Mouse (Mus musculus): ENCODE measurements at regions not wholly inside any gene's neighbourhood (a gene's known extent, or its start where the extent isn't known, plus 50 kb on each side); places are given as distances from the start of the nearest gene placed in this dataset.

GRCm38 (mm10) chr3:58057064-58057396 is 209.2 kb upstream of the Pfn2 start:
- in situ Hi-C loops (cut with MboI; ENCODE audit: unreplicated experiment in 2 of 2): no loop called here

DNA sequence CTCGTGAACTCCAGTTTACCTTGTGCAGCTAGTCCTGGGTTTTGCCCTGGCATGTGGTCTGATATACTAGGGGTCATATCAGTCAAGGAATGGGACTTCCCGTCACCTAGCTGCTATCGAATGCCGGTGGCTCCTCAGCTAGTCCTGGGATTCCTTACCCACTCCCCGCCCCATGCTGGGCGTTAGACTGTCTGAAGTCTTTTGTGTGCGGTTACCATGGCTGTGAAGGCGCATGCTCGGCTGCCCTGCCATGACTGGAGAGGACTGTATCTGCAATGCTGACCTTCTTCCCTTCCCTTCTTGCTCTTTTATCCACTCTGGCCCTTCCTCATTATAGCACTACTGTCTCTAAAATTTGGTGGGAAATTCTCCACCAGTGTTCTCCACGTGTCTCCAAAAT is 210.3 kb upstream of the Pfn2 start:
- in situ Hi-C loops (cut with MboI; ENCODE audit: unreplicated experiment in 2 of 2): no loop called here

DNA sequence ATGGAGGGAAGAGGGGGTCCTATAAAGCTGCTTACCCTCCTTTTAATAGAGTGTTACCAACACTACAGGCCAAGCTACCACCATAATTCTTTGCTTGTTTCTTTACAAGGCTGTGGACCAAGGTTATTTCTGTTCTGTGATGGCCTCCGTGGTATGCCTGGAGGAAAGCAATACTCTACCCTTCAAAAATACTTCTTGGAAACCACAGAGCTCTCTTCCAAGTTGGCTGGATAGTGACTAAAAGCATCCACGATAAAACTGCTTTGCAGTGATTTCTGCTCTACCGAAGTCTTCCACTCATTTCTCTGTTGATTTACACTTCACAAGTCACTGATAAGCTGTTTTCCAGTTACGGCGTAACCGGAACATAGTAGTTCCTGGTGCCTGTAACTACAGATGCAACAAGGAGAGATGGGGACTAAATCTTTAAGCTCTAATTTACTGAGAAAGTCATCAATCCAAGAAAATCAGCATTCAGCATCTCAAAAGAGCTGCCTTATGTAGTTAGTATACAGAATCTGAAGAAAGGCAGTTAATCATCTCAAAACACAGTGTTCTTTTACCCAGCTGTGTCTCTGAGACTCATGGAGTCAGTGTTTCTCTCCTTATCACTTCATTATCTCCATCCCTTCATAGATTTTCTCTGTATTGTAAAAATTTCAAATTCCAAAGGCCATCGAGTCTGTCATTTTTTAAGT is 216.1 kb upstream of the Pfn2 start:
- in situ Hi-C loops (cut with MboI; ENCODE audit: unreplicated experiment in 2 of 2): no loop called here

GRCm38 (mm10) chr3:58071574-58071973 is 223.7 kb upstream of the Pfn2 start:
- in situ Hi-C loops (cut with MboI; ENCODE audit: unreplicated experiment in 2 of 2): no loop called here

DNA sequence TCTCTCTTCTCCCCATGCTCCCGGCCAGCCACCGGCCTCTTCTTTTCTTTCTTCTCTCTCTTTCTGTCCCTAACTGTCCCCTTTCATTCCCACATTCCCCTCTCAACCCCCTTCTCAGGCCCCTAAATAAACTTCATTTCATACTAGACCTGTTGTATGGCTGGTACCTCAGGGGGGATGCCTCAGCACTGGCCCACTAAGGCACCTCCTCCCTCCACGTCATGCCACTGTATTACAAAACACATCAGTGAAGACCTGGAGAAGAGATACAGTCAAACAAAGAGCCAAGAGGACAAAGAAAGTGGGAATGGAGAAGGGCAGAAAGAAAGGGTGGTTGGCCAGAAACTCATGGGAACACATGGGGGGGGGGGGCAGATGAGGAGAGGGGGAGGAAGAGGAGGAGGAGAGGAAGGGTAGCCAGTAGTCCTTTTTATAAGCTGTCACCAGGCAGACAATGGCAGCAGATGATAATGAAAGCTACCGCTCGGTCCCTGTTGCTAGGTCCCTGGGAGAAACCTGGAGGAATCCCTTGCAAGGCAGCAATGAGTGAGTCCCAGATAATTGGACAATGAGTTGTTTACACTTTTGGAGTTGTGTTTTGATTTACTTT is 224.5 kb upstream of the Pfn2 start:
- in situ Hi-C loops (cut with MboI; ENCODE audit: unreplicated experiment in 2 of 2): no loop called here

- in situ Hi-C loops (cut with MboI; ENCODE audit: unreplicated experiment in 2 of 2): no loop called here
Observed at GRCm38 (mm10) chr3:58089344-58090139, 241.7 kb upstream of the Pfn2 start.

GRCm38 (mm10) chr3:58090396-58090795 is 242.5 kb upstream of the Pfn2 start:
- in situ Hi-C loops (cut with MboI; ENCODE audit: unreplicated experiment in 2 of 2): no loop called here

DNA sequence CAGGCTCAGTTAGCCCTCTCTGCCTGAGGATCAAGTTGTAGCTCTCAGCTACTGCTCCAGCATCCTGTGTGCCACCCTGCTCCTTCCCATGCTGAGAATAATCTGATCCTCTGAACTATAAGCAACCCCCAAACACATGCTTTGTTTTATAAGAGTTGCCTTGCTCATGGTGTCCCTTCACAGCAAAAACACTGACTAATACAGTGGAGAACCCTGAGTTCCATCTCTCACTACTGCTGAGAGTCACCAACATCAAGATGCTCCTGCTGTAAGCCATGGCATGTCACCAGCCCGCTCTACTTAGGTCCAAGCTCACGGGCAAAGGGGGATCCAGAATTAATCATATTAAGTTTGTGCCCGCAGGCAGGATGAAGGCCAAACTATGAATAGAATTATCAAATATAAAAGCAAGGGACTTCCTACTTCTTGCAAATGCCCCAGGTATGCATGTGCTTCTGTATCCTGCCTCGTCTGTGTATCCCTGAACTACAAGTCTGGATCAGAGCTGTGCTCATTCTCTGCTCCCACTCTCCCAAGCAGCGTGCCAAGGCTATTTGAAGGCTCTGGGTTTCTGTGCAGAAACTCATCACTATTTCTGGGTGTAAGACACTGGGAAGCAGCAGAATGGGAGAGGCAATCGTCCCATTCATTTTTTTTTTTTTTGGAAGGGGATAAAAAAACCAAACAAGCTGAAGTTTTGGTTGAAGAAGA is 243.7 kb upstream of the Pfn2 start:
- in situ Hi-C loops (cut with MboI; ENCODE audit: unreplicated experiment in 2 of 2): no loop called here

DNA sequence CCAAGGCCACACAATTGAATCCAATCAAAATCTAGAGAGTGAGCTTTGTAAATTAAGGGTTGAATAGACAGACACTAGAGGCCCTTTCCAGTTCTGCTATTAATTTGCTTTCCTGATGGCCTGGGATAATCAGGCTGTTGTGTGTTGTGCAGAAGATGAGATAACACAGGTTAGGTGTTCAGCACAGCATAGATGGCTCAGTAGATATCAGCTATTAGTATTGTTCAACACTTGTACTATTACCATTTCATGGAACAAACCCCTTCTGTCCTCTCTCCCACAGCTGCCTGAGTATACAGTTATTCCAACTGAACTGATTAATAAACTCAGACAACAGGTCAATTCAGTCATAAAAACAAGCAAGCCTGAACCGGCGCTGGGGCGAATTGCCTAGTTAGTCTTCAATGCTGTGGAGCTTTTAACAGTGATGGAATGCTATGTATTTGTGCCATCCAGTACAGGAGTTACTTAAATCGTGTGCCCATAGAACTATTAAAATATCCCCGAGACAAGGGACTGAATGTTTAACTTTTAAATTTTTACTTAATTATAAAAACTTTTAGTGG is 263.1 kb upstream of the Pfn2 start:
- in situ Hi-C loops (cut with MboI; ENCODE audit: unreplicated experiment in 2 of 2): no loop called here

GRCm38 (mm10) chr3:58112431-58112856 is 264.6 kb upstream of the Pfn2 start:
- in situ Hi-C loops (cut with MboI; ENCODE audit: unreplicated experiment in 2 of 2): no loop called here

DNA sequence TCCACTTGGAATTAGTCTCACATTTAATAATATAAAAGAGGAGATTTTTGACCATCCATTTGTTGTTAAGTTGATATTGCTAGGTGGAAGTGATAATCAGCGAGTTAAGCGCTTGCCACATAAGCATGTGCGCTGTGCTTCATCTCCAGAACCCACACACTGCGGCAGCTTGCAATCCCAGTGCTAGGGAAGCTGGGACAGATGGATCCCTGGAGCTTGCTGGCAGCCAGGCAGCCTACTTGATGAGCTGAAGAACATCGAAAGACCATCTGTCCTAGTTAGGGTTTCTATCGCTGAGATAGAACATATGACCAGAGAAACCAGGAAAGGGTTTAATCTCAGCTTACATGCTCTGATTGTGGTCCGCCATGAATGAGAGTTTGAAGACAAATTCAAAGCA is 266.1 kb upstream of the Pfn2 start:
- in situ Hi-C loops (cut with MboI; ENCODE audit: unreplicated experiment in 2 of 2): no loop called here

- in situ Hi-C loops (cut with MboI; ENCODE audit: unreplicated experiment in 2 of 2): no loop called here
Observed at GRCm38 (mm10) chr3:58115511-58115910, 267.6 kb upstream of the Pfn2 start.

GRCm38 (mm10) chr3:58116848-58117247 is 269.0 kb upstream of the Pfn2 start:
- in situ Hi-C loops (cut with MboI; ENCODE audit: unreplicated experiment in 2 of 2): no loop called here

DNA sequence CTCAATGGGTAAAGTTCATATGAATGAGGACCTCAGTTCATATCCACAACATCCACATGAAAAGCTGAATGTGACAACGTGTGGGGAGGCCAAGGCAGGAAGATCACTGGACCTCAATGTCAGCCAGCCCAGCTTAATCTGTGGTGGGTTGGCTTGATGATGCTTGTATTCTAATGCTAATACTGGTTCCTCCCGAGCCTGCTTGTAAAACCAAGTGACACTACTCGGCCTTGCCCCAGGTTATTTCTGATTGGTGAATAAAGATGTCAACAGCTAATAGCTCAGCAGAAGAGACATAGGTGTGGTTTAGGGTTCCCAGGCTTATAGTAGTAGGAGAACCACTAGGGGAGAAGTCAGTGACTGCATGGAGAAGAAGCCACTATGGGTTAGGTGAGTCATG is 272.2 kb upstream of the Pfn2 start:
- in situ Hi-C loops (cut with MboI; ENCODE audit: unreplicated experiment in 2 of 2): loop anchor here (5.0 kb wide), 3 partner anchors 273 to 458 kb away; partner anchors contain the start of gene Pfn2 (in 1 of the 2)

DNA sequence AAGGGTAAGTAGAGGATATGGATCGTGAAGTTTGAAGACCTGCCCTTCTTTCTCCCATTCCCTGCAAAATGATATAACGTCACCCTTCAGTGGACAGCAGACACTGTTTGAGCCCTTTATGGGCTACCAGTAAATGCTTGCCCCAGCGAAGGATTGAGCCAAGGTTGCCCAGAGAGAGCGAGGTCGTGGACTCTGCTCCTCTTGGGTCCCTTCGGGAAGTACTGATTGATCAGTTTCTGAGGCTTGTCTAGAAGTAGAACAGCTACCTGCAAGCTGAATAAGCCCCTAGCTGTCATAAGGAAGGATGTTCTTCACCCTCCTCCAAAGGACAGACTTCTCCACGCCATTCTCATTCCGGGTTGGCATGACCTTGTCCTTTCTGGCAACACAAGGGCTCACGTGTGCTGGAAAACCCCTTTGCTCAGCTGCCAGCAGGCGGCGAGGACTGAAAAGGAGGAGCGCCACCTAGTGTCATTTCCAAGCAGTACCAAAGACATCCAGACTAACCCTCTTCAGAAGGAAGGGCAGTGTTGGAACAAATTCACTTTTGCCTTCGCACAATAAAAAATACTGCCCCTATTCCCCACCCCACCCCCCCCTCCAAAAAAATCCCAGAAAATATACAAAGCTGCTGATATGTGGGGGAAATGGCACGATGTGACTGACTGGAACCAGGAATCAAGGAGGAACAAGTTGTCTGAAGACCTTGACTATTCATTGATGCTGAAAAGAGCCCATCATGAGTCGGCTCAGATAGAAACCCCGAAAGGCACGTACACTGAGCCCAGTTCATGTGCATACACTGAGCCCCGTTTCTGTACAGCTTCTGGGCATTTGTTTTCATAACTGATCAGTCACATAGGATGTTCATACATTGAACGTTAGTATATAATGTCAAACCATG is 274.8 kb upstream of the Pfn2 start:
- in situ Hi-C loops (cut with MboI; ENCODE audit: unreplicated experiment in 2 of 2): loop anchor here (5.0 kb wide), 3 partner anchors 275 to 460 kb away; partner anchors contain the start of gene Pfn2 (in 1 of the 2)

GRCm38 (mm10) chr3:58123396-58124077 is 275.7 kb upstream of the Pfn2 start:
- in situ Hi-C loops (cut with MboI; ENCODE audit: unreplicated experiment in 2 of 2): loop anchor here (5.0 kb wide), 3 partner anchors 276 to 461 kb away; partner anchors contain the start of gene Pfn2 (in 1 of the 2)

DNA sequence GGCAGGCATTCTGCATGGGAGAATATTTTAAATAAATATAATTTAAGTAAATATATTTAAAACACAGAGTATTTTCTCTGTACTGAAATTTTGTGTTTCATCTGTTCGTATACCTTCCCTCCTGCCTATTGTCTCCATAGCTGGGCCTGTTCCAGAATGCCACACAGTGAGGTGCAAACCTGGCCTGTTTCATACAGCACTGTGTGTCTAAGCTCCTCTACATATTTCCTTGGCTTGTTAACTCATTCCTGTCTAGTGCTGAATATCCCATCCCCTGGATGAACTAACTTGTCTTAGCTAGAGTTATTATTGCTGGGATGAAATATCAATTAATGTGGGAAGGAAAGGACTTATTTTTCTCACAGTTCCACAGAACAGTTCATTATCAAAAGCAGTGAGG is 277.0 kb upstream of the Pfn2 start:
- in situ Hi-C loops (cut with MboI; ENCODE audit: unreplicated experiment in 2 of 2): loop anchor here (5.0 kb wide), 3 partner anchors 278 to 463 kb away; partner anchors contain the start of gene Pfn2 (in 1 of the 2)

GRCm38 (mm10) chr3:58126996-58127395 is 279.1 kb upstream of the Pfn2 start:
- in situ Hi-C loops (cut with MboI; ENCODE audit: unreplicated experiment in 2 of 2): no loop called here

GRCm38 (mm10) chr3:58128059-58128458 is 280.2 kb upstream of the Pfn2 start:
- in situ Hi-C loops (cut with MboI; ENCODE audit: unreplicated experiment in 2 of 2): no loop called here

All from v-Abl transformed pro-B cells (cell line).